Mouse (Mus musculus) monocyte, adult 59 days (primary cell): ENCODE data around the gene 1700025B11Rik. TPM values are rescaled to one million over a fixed set of nuclear protein-coding genes. Genes with fewer than 3 reads are reported as not detected.

Experiments
- total RNA-seq, 2 experiments: library from RNA; stranded (reverse); gene quantifications; one replicate each; pipeline ENCODE4 v1.2.4; 2023

1700025B11Rik gene
- not detected for total RNA-seq

DNA sequence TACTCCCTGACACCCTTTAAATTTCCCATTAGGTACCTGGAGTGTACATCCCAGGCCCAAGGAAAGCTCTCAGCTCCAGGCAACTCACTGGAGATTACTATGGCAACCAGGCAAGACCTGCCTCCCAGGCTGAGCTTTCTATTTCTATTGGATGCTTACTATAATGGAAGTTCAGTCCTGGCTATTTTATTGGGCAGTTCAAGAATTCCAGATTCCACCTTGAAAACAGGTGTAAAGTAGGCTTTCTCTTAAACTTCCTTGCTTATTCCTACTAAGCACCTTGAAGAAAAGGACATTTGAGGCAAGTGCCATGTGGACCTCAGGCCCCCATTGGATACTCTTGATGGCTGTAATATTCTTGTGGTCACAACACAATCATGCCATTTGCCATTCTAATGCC is at the start of gene 1700025B11Rik:
Gene 1700025B11Rik, minus strand, starts transcription at position 101 of the 400 bp plus-strand sequence.

DNA sequence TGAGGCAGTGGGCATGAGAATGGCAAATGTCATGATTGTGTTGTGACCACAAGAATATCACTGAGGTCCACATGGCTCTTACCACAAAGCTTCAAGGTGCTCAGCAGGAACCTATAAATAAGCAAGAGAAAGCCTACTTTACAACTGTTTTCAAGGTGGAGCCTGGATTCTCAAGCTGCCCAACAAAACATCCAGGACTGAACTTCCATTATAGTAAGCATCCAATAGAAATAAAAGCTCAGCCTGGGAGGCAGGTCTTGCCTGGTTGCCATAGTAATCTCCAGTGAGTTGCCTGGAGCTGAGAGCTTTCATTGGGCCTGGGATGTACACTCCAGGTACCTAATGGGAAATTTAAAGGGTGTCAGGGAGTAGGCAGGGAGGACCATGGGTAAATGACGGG is 37.3 kb upstream of the 1700025B11Rik start, which contains the start of gene Gm36245:
Gene Gm36245, plus strand, starts transcription at position 301 of the 400 bp plus-strand sequence.

DNA sequence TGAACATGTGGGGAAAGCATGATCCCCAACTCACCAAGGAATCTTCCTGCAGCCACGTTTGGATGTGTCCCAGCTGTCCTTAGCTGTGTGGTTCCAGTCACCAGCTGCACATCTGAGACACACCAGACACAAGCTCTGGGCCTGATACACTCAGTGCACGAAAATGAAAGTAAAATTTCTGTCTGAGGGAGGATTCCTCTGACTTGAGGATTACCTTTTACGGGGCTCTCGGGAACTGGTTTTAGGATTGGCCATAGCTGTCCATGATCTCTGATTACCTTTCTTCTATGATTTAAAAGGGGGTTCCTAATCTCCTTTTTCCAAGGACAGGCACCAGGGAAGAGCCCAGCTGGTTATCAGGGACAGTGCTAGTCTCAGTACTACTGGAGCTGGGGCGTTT is 34.3 kb upstream of the 1700025B11Rik start, which contains the start of gene Apol10b:
Gene Apol10b, minus strand, starts transcription at position 165 of the 400 bp plus-strand sequence.

DNA sequence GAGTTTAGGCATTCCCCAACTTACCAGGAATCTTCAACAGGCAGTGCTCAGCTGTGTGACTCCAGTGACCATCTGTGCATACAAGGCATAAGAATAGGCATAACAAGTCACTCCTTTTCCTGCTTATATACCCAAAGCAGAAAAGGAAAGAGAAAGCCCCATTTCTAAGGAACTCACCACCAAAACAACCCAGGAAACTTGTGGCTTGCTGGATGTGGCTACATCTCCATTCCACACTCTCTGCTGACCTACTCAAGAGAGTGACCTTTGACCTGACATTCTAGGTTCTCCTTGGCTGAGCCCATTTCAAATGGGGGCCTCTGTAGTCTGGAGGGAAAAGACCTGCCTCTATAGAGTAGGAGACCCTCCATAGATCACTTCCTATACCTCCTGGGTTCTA is 28.5 kb downstream of the 1700025B11Rik start, which contains the start of gene Apol7c:
Gene Apol7c, minus strand, starts transcription at position 101 of the 400 bp plus-strand sequence.

Other genes starting within 250 kb of the 1700025B11Rik start
- not detected for gene Apol7a, start 162.8 kb downstream of the 1700025B11Rik start, total RNA-seq
- not detected for gene Apol9a, start 150.8 kb downstream of the 1700025B11Rik start, total RNA-seq
- gene Apol7b, start 114.4 kb downstream of the 1700025B11Rik start, total RNA-seq = not detected
- gene Apol10a, start 84.8 kb downstream of the 1700025B11Rik start, total RNA-seq = not detected
- not detected for gene Apol11a, start 53.6 kb downstream of the 1700025B11Rik start, total RNA-seq
- gene Apol7c, start 28.6 kb downstream of the 1700025B11Rik start, total RNA-seq = 10 to 100 TPM; 12.9 to 19.1 TPM
- under 1 TPM; 0.55 to 0.82 TPM for gene Apol10b, start 34.2 kb upstream of the 1700025B11Rik start, total RNA-seq
- not detected for gene Gm36245, start 37.4 kb upstream of the 1700025B11Rik start, total RNA-seq
- not detected for gene Apol11b, start 81.4 kb upstream of the 1700025B11Rik start, total RNA-seq
- gene Apol7e, start 137.0 kb upstream of the 1700025B11Rik start, total RNA-seq = under 1 TPM; 0.39 to 0.94 TPM
- gene Apol9b, start 167.1 kb upstream of the 1700025B11Rik start, total RNA-seq = not detected
- gene Apol8, start 195.1 kb upstream of the 1700025B11Rik start, total RNA-seq = 1 to 10 TPM; 2.8 to 3.5 TPM